Mouse (Mus musculus): Measurements from ENCODE around the gene Avpr2. TPM values are rescaled to one million over a fixed set of nuclear protein-coding genes. Genes with fewer than 3 reads are reported as not detected.

Avpr2 gene
- polyA plus RNA-seq, 1 experiment from 2014 or later = 0.30 TPM

GRCm38 (mm10) chrX:73881036-73881427 is 10.9 kb upstream of the Avpr2 start:
- Histone ChIP-seq H3K4me1 (peaks cover 25% of the 10 kb centered on the region), H3K27ac (peak overlapping the region; percentile 81)

GRCm38 (mm10) chrX:73881463-73881862 is 10.4 kb upstream of the Avpr2 start:
- H3K4me2 ChIP-seq = peak overlapping the region; percentile 57
- no peaks in the 10 kb centered on the region for H3K27me3 ChIP-seq (replicated peaks)
- H3K9me3 ChIP-seq = no peaks in the 10 kb centered on the region
- peak overlapping the region; percentile 60 for H3K4me3 ChIP-seq
- 20% methylated on average over 6 of the region's 6 CpGs for WGBS
- peak overlapping the region; percentile 81 for H3K27ac ChIP-seq
- H3K9ac ChIP-seq = no peak overlapping the region; the same call in 1 of the 2 replicates
- ATAC-seq (replicated peaks) = peak; percentile 18
- H3K4me1 ChIP-seq = peaks cover 22% of the 10 kb centered on the region
- H3K36me3 ChIP-seq (replicated peaks) = no peaks in the 10 kb centered on the region

More at GRCm38 (mm10) chrX:73881036-73881427, 10.9 kb upstream of the Avpr2 start:
- Histone ChIP-seq H3K9me3 (no peaks in the 10 kb centered on the region), H3K36me3 (replicated peaks) (no peaks in the 10 kb centered on the region), H3K9ac (peak overlapping the region; percentile 68), H3K4me3 (peak overlapping the region; percentile 60), H3K4me2 (peak overlapping the region; percentile 57), H3K27me3 (replicated peaks) (no peaks in the 10 kb centered on the region)
- 24% methylated on average over 16 of the region's 16 CpGs for WGBS
- ATAC-seq (replicated peaks) = peak; percentile 59

GRCm38 (mm10) chrX:73892833-73893232 is 931 bp downstream of the Avpr2 start:
- no peak for ATAC-seq (replicated peaks)
- no peaks in the 10 kb centered on the region for H3K4me1 ChIP-seq
- no peak overlapping the region for H3K9ac ChIP-seq
- no peak overlapping the region for H3K27ac ChIP-seq
- no peaks in the 10 kb centered on the region for H3K27me3 ChIP-seq (replicated peaks)
- H3K4me3 ChIP-seq = no peak overlapping the region
- no peaks in the 10 kb centered on the region for H3K36me3 ChIP-seq (replicated peaks)
- no peak overlapping the region for H3K4me2 ChIP-seq
- 93% methylated on average over 14 of the region's 14 CpGs for WGBS
- no peaks in the 10 kb centered on the region for H3K9me3 ChIP-seq

GRCm38 (mm10) chrX:73895719-73896118 is 3.8 kb downstream of the Avpr2 start, which contains the start of gene L1cam:
Gene L1cam, minus strand, starts transcription at chrX:73896105.
- H3K9me3 ChIP-seq = no peaks in the 10 kb centered on the region
- no peak within 1 kb of the TSS for H3K27ac ChIP-seq
- H3K27me3 ChIP-seq (replicated peaks) = no peaks in the 10 kb centered on the region
- H3K9ac ChIP-seq = no peak within 1 kb of the TSS
- no peaks in the 10 kb centered on the region for H3K4me1 ChIP-seq
- H3K4me3 ChIP-seq = no peak within 1 kb of the TSS
- no peak for ATAC-seq (replicated peaks)
- 14% methylated on average over 2 of the region's 2 CpGs for WGBS
- no peaks in the 10 kb centered on the region for H3K36me3 ChIP-seq (replicated peaks)
- no peak within 1 kb of the TSS for H3K4me2 ChIP-seq

- Histone ChIP-seq H3K9ac (no peak overlapping the region), H3K4me3 (no peak overlapping the region), H3K36me3 (replicated peaks) (no peaks in the 10 kb centered on the region), H3K27me3 (replicated peaks) (no peaks in the 10 kb centered on the region), H3K9me3 (no peaks in the 10 kb centered on the region), H3K4me2 (no peak overlapping the region), H3K4me1 (no peaks in the 10 kb centered on the region), H3K27ac (no peak overlapping the region)
- 70% methylated on average over 3 of the region's 3 CpGs for WGBS
- no peak for ATAC-seq (replicated peaks)
Measured at GRCm38 (mm10) chrX:73897959-73898358, 6.1 kb downstream of the Avpr2 start.

- H3K9ac ChIP-seq = no peak overlapping the region
- no peak overlapping the region for H3K4me2 ChIP-seq
- 91% methylated on average over 1 of the region's 1 CpGs for WGBS
- H3K4me3 ChIP-seq = no peak overlapping the region
- H3K4me1 ChIP-seq = peaks cover 2% of the 10 kb centered on the region; the same call in 1 of the 2 replicates
- no peaks in the 10 kb centered on the region for H3K36me3 ChIP-seq (replicated peaks)
- H3K27ac ChIP-seq = no peak overlapping the region
- no peaks in the 10 kb centered on the region for H3K9me3 ChIP-seq
- no peaks in the 10 kb centered on the region for H3K27me3 ChIP-seq (replicated peaks)
- ATAC-seq (replicated peaks) = no peak
Measured at GRCm38 (mm10) chrX:73910049-73910448, 18.1 kb downstream of the Avpr2 start.

- no peak overlapping the region for H3K27ac ChIP-seq
- H3K9ac ChIP-seq = no peak overlapping the region
- no peaks in the 10 kb centered on the region for H3K9me3 ChIP-seq
- no peak for ATAC-seq (replicated peaks)
- no peaks in the 10 kb centered on the region for H3K36me3 ChIP-seq (replicated peaks)
- H3K27me3 ChIP-seq (replicated peaks) = no peaks in the 10 kb centered on the region
- H3K4me1 ChIP-seq = peaks cover 2% of the 10 kb centered on the region; the same call in 1 of the 2 replicates
- no peak overlapping the region for H3K4me2 ChIP-seq
- H3K4me3 ChIP-seq = no peak overlapping the region
Measured at GRCm38 (mm10) chrX:73910451-73910850, 18.5 kb downstream of the Avpr2 start.

GRCm38 (mm10) chrX:73911156-73911555 is 19.3 kb downstream of the Avpr2 start:
- no peak overlapping the region for H3K27ac ChIP-seq
- no peaks in the 10 kb centered on the region for H3K9me3 ChIP-seq
- H3K4me3 ChIP-seq = no peak overlapping the region
- no peaks in the 10 kb centered on the region for H3K36me3 ChIP-seq (replicated peaks)
- peaks cover 2% of the 10 kb centered on the region; the same call in 1 of the 2 replicates for H3K4me1 ChIP-seq
- H3K4me2 ChIP-seq = 0 out of 2 replicates have a peak overlapping the region, but pooled peaks have one; percentile 26
- no peak for ATAC-seq (replicated peaks)
- no peaks in the 10 kb centered on the region for H3K27me3 ChIP-seq (replicated peaks)
- H3K9ac ChIP-seq = no peak overlapping the region
- 31% methylated on average over 26 of the region's 26 CpGs for WGBS

- Histone ChIP-seq H3K9ac (no peak overlapping the region), H3K4me2 (no peak overlapping the region), H3K4me3 (no peak overlapping the region), H3K9me3 (no peaks in the 10 kb centered on the region), H3K27ac (no peak overlapping the region), H3K27me3 (replicated peaks) (no peaks in the 10 kb centered on the region), H3K36me3 (replicated peaks) (no peaks in the 10 kb centered on the region), H3K4me1 (peaks cover 2% of the 10 kb centered on the region; the same call in 1 of the 2 replicates)
- 77% methylated on average over 2 of the region's 2 CpGs for WGBS
- ATAC-seq (replicated peaks) = no peak
Measured at GRCm38 (mm10) chrX:73911588-73911987, 19.7 kb downstream of the Avpr2 start.

GRCm38 (mm10) chrX:73914827-73915703 is 23.2 kb downstream of the Avpr2 start:
- ATAC-seq (replicated peaks) = peak; percentile 98
- no peaks in the 10 kb centered on the region for H3K36me3 ChIP-seq (replicated peaks)

GRCm38 (mm10) chrX:73916945-73917344 is 25.0 kb downstream of the Avpr2 start:
- WGBS = 74% methylated on average over 8 of the region's 8 CpGs
- no peaks in the 10 kb centered on the region for H3K36me3 ChIP-seq (replicated peaks)
- H3K9ac ChIP-seq = no peak overlapping the region
- ATAC-seq (replicated peaks) = no peak
- no peak overlapping the region for H3K4me2 ChIP-seq
- H3K9me3 ChIP-seq = no peaks in the 10 kb centered on the region
- H3K4me3 ChIP-seq = no peak overlapping the region
- no peak overlapping the region for H3K27ac ChIP-seq
- no peaks in the 10 kb centered on the region for H3K27me3 ChIP-seq (replicated peaks)
- H3K4me1 ChIP-seq = peaks cover 8% of the 10 kb centered on the region

More at GRCm38 (mm10) chrX:73914827-73915703, 23.2 kb downstream of the Avpr2 start:
- Histone ChIP-seq H3K4me1 (peaks cover 2% of the 10 kb centered on the region; the same call in 1 of the 2 replicates), H3K27ac (peak overlapping the region; percentile 79), H3K27me3 (replicated peaks) (no peaks in the 10 kb centered on the region), H3K9me3 (no peaks in the 10 kb centered on the region), H3K9ac (peak overlapping the region; percentile 38; the same call in 1 of the 2 replicates), H3K4me3 (peak overlapping the region; percentile 25), H3K4me2 (peak overlapping the region; percentile 45)
- WGBS = 28% methylated on average over 31 of the region's 31 CpGs

- 85% methylated on average over 5 of the region's 5 CpGs for WGBS
- no peak for ATAC-seq (replicated peaks)
Measured at GRCm38 (mm10) chrX:73918631-73919030, 26.7 kb downstream of the Avpr2 start.

More at GRCm38 (mm10) chrX:73918631-73919030, 26.7 kb downstream of the Avpr2 start:
- no peaks in the 10 kb centered on the region for H3K27me3 ChIP-seq (replicated peaks)
- no peak overlapping the region for H3K27ac ChIP-seq
- H3K9ac ChIP-seq = no peak overlapping the region
- H3K4me2 ChIP-seq = no peak overlapping the region
- peaks cover 8% of the 10 kb centered on the region for H3K4me1 ChIP-seq
- H3K36me3 ChIP-seq (replicated peaks) = no peaks in the 10 kb centered on the region
- no peaks in the 10 kb centered on the region for H3K9me3 ChIP-seq
- H3K4me3 ChIP-seq = no peak overlapping the region
